In genomic region chr1:136704139-136704538, GRCm38 (mm10) we compare ENCODE assay signal across 14 mouse cellular contexts.
DNase-seq lines count a peak whose midpoint lies in the region; ATAC-seq lines count a peak whose summit lies in the region.
"Had no signal": no experiment of that assay in that cellular context is flagged by ENCODE, and none has a peak within 500 bp of the region (broad histone marks: within the 10 kb centered on the region; RNA-seq: fewer than 3 reads in every experiment).

No protein-coding gene starts in this region.

- DNase-seq in cerebellum, postnatal 25 days = peak; percentile 21 to 25
- no peak for DNase-seq in cerebellum, postnatal 4 days (ENCODE audit: low spot score in 2 of 2)
- peak; percentile 27 for DNase-seq in lung, postnatal 10 days
- no peak for DNase-seq in lung, postnatal 4 days
- DNase-seq in gastrocnemius, postnatal 10 days = peak; percentile 57
- DNase-seq: cerebellum, adult 18-20 months; kidney, postnatal 36 days; right cerebral cortex, adult 18-20 months; thymus, adult 18-20 months; thymus, postnatal 4 days had no signal

- ATAC-seq in frontal cortex, adult (ENCODE audit: low TSS enrichment) = no peak
- no peak for ATAC-seq in monocyte, adult 5-6 weeks (replicated peaks; ENCODE audit: insufficient number of reproducible peaks, low FRiP score, low TSS enrichment, poor library complexity, severe bottlenecking)
- ATAC-seq: activated CD4-positive, CD25-positive, alpha-beta regulatory T cell, adult 4 months; intestine, postnatal 0 days had no signal

Comparison
In these comparisons a context has a peak if more than half of its experiments do, and no peak if none do; other contexts are left out.
1. DNase-seq: peak in cerebellum, postnatal 25 days (2 of 2), lung, postnatal 10 days (single experiment) and gastrocnemius, postnatal 10 days (single experiment); none in cerebellum, postnatal 4 days (0 of 2) and lung, postnatal 4 days (0 of 2).